Mouse (Mus musculus): ENCODE data around the gene Rmnd5b. TPM values are rescaled to one million over a fixed set of nuclear protein-coding genes. Genes with fewer than 3 reads are reported as not detected.
"Not testable (repeated sequence)": the region's sequence is repeated elsewhere in the genome, so short reads cannot be mapped to it uniquely, and the experiment has no call there.

Gene Rmnd5b
- total RNA-seq, 2 experiments from 2014 or later = 54.8 to 55.1 TPM

- no peak for DNase-seq (ENCODE audit: low spot score in 2 of 2)
These were observed 12.7 kb downstream of the Rmnd5b start for GRCm38 (mm10) chr11:51622971-51623491.

DNA sequence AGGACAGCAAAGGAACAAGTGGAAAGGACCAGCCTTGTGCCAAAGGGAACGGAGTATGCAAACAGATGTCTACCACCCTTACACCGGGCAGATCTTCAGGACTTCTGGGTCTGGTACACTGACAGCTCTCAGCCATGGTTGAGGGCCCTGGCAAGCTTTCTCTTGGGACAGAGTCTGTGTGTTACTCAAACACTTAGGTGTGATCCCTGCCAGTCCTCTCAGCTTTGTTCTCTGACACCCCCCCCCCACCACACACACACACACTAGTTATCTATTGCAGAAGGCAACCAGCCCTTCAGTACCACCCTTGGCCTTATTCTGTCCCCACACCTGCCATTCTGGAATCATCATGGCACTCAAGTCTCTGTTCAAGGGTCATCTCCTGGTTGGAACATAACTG is 13.9 kb downstream of the Rmnd5b start:
- no peak for DNase-seq (ENCODE audit: low spot score in 2 of 2)

- no peak for DNase-seq (ENCODE audit: low spot score in 2 of 2)
These were observed 15.6 kb downstream of the Rmnd5b start for GRCm38 (mm10) chr11:51620084-51620483.

DNA sequence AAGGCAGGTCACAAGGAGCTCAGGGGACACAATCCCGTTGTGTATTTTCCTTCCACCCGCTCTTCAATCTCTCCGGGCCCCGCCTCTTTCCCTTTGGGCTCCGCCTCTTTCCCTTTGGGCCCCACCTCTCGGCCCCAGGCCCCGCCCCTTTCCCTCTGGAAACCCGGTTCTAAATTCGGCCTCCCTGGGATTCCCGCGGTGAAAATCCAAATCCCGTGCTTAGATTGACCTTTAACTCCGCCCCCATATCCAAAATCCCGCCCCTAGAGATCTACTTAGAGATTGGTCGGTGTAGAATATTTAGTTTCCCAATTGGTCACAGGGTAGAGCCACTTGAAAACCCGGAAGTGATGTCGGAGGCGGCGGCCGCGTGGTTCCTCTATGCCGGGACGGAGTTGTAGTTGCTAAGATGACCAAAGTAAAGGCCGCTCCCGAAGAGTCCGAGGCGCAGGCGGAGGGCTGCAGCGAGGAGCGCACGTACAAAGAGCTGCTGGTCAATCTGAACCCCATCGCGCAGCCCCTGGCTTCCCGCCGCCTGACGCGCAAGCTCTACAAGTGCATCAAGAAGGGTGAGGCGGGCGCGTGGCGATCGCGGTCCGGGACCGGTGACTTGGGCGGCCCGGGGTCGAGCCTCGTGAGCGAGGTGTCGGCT is 16.2 kb downstream of the Rmnd5b start, which contains the start of gene Nhp2:
Nhp2 (plus strand) TSS at position 327 of the 652 bp plus-strand sequence.
- peak; percentile 92 to 93 for DNase-seq (ENCODE audit: low spot score in 2 of 2)

DNA sequence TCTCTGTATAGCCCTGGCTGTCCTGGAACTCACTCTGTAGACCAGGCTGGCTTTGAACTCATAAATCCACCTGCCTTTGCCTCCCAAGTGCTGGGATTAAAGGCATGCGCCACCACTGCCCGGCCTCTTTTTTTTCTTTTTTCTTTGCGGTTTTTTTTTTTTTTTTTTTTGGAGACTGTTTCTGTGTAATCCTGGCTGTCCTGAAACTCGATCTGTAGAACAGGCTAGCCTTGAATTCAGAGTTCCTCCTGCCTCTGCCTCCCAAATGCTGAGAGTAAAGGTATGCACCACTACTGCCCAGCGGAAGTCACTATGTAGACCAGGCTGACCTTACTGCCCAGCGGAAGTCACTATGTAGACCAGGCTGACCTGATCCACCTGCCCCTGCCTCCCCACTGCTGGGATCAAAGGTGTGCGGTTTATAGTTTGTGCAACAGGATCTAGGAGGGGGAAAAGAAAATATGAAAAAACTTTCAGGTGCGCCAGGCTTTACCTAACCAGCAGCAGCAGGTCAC is 16.7 kb downstream of the Rmnd5b start:
- DNase-seq (ENCODE audit: low spot score in 2 of 2) = no peak

DNA sequence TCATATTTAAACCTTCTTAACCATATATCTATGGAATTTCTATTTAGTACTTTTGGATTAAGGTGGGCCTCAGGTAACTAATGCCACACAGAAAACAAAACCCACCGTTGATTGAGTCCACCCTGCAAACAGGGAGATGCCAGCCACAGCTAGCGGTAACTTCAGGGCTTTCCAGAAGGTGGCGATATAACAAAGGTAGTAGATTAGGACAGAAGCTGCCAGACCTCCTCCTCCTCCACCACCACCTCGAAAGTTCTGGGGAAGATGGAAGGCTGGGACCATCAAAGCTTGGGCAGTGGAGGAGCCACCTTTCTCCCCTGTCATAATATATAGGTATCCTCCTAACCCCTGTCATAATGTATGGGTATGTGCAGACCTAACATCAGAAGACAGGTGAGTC is 18.0 kb downstream of the Rmnd5b start:
- peak; percentile 72 to 80 for DNase-seq (ENCODE audit: low spot score in 2 of 2)

- DNase-seq (ENCODE audit: low spot score in 2 of 2) = not testable (repeated sequence)
These were observed 19.6 kb downstream of the Rmnd5b start for GRCm38 (mm10) chr11:51616113-51616512.

DNA sequence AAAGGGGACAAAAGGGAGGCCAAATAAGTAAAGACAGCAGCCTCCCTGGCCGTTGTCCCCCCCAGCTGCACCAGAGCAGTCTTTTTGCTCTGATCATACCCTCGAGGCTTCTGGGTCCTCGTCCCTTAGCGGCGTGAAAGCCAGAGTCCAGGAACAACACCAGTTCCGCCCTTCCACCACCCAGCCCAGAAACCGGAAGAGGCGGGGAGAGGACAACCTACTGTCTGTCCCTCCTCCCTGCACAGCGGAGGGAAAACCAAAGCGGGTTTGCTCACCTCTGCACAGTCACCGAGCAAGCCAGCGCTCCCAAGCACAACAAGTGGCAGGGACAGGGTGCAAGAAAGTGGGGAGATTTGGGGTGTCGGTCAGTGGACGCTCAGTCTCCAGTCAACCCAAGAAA is 20.1 kb downstream of the Rmnd5b start:
- DNase-seq (ENCODE audit: low spot score in 2 of 2) = peak in 1 of 2 experiments; percentile 49

GRCm38 (mm10) chr11:51615129-51615528 is 20.6 kb downstream of the Rmnd5b start:
- DNase-seq (ENCODE audit: low spot score in 2 of 2) = no peak

DNA sequence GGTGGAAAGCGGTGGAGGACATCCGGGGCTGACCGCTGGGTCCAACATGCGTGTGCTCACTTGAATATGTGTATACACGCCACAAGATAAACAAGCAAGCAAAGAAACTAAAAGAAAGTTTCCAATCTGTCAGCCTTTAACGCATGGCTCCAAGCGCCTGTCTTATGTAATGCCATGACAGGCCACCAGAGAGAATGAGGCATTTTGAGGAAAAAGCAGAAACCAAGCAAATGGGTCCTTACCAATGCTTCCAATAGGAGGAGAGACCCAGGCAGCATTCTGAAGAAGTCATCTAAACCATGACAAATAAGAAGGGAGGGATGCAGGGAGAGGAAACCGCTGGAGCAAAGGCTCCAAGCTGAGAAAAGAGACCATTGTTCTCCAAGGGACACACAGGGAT is 21.4 kb downstream of the Rmnd5b start:
- no peak for DNase-seq (ENCODE audit: low spot score in 2 of 2)

- DNase-seq (ENCODE audit: low spot score in 2 of 2) = not testable (repeated sequence)
These were observed 25.8 kb downstream of the Rmnd5b start for GRCm38 (mm10) chr11:51609940-51610339.

DNA sequence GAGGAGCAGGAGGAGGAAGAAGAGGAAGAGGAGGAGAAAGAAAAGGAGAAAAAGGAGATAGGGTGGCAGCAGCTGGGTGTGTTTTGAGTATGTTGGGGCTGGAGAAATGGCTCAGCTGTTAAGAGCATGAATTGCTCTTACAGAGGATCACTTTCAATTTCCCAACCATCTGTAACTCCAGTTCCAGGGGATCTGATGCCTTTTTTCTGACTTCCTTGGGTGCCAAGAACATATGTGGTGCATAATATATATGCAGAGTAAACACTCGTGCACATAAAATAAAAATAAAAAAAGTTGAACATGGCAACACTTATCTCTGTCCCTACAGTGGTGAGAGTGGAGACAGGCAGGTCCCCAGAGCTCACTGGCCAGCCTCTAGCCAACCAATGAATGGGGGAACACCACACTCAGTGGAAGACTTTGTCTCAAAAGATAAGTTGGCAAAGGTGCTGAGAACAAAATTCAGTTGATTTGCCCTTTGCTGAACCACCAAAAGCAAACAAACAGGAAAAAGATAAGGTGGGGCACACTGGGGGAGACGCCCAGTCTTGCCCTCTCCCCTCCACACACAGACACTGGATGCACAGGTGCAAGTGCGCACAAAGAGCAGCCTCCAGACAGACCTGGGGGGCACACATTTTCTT is 26.3 kb downstream of the Rmnd5b start:
- no peak for DNase-seq (ENCODE audit: low spot score in 2 of 2)

- DNase-seq (ENCODE audit: low spot score in 2 of 2) = no peak
These were observed 28.5 kb downstream of the Rmnd5b start for GRCm38 (mm10) chr11:51607096-51607738.

- DNase-seq (ENCODE audit: low spot score in 2 of 2) = peak; percentile 98
These were observed 29.1 kb downstream of the Rmnd5b start, which contains the start of gene Hnrnpab for GRCm38 (mm10) chr11:51606447-51607095. Gene Hnrnpab (minus strand): TSS chr11:51606847.

GRCm38 (mm10) chr11:51605602-51606446 is 29.9 kb downstream of the Rmnd5b start:
- DNase-seq (ENCODE audit: low spot score in 2 of 2) = peak; percentile 76 to 84

DNA sequence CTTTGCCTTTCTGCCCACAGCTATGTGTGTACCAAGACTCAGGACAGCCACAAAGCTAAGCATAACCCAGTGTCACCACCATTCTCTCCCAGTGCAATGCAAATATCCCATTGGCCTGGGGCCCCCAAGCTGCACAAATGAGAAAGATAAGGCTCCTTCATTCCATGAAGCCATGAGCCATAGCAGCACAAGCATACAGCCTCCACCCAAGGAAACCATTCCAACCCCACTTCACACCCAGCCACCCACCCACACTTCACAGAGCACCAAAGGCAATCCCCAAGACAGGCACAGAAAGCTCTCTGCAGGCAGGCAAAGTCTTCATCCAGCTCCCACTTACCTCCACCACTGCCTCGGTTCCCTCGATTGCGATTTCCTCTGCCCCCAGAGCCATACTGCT is 33.4 kb downstream of the Rmnd5b start:
- no peak for DNase-seq (ENCODE audit: low spot score in 2 of 2)

DNA sequence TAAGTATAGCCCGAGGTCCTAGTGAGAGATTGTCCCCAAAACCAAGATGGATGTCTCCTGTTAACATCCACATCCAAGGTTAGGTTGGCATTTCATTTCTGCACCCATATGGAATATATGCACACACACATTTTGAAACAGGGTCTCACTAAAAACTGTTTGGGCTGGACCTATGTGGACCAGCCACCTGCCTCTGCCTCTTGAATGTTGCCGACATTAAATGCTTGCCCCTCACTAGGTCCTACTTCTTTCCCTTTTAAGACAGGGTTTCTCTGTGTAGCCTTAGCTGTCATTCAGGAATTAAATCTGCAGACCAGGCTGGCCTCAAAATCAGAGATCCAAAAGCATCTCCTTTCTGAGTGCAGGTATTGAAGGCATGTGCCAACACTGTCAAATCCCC is 38.1 kb downstream of the Rmnd5b start:
- no peak for DNase-seq (ENCODE audit: low spot score in 2 of 2)

GRCm38 (mm10) chr11:51595459-51596083 is 40.1 kb downstream of the Rmnd5b start:
- DNase-seq (ENCODE audit: low spot score in 2 of 2) = no peak

DNA sequence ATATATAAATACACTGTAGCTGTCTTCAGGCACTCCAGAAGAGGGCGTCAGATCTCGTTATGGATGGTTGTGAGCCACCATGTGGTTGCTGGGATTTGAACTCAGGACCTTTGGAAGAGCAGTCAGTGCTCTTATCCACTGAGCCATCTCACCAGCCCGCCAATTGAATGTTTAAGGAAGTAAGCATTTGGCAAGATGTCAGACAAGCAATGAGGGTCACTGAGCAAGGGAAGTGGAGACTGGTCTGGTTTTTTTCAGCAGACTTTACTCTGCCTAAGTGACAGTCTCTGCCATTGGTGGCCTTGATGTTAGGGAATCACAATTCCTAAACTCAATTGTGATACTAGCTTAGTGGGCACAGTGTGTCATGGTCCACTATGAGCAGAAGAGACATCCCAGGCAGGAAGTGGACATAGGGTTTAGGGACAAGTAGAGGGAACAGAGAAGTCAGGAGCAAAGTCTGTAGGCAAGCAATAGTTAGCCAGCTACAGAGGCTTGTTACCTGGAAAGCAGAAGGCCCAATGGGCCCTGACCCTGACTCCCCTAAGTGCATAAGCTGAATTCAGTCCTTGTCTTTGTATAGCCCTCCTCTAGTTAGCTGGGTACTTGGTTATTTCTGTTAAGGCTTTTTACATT is 40.9 kb downstream of the Rmnd5b start:
- no peak for DNase-seq (ENCODE audit: low spot score in 2 of 2)
